Mouse (Mus musculus) common myeloid progenitor, adult 5-6 weeks (primary cell): ENCODE results near the gene Cphx2. TPM values are rescaled to one million over a fixed set of nuclear protein-coding genes. Genes with fewer than 3 reads are reported as not detected.
A peak's percentile ranks its signal among the peaks of the same experiment; 100 is the strongest.
"Not testable (repeated sequence)": the region's sequence is repeated elsewhere in the genome, so short reads cannot be mapped to it uniquely, and the experiment has no call there.

ENCODE experiments used
- ATAC-seq: replicated peaks from 2 replicates; pipeline ENCODE4 v1.8.0; 2016; ENCODE audit warnings: low read depth, mild to moderate bottlenecking, moderate TSS enrichment, inconsistent platforms; ENCODE audit not compliant: poor library complexity, severe bottlenecking
- total RNA-seq: library from RNA; stranded (forward); fragments of 200-1000, 187-1606 nt; gene quantifications from 2 replicates; pipeline ENCODE4 v1.2.3, GENCODE M21; 2017

Gene Cphx2
- total RNA-seq = not detected in 2 replicates

- not testable (repeated sequence) for ATAC-seq
Observed at GRCm38 (mm10) chr14:26081216-26081615, at the start of gene Cphx2. Cphx2 (plus strand) TSS chr14:26081516.

- not testable (repeated sequence) for ATAC-seq
Observed at GRCm38 (mm10) chr14:26034364-26034763, 47.0 kb upstream of the Cphx2 start.

- not testable (repeated sequence) for ATAC-seq
Observed at GRCm38 (mm10) chr14:26035439-26035838, 45.9 kb upstream of the Cphx2 start.

- not testable (repeated sequence) for ATAC-seq
Observed at GRCm38 (mm10) chr14:26042611-26043010, 38.7 kb upstream of the Cphx2 start, which contains the start of gene Gm9780. Gm9780 (minus strand) TSS chr14:26042711.

- ATAC-seq = not testable (repeated sequence)
Observed at GRCm38 (mm10) chr14:26045007-26045406, 36.3 kb upstream of the Cphx2 start.

GRCm38 (mm10) chr14:26047026-26047425 is 34.3 kb upstream of the Cphx2 start:
- peak; percentile 84 for ATAC-seq

- ATAC-seq = not testable (repeated sequence)
Observed at GRCm38 (mm10) chr14:26048767-26049166, 32.5 kb upstream of the Cphx2 start.

GRCm38 (mm10) chr14:26058184-26058583 is 23.1 kb upstream of the Cphx2 start:
- ATAC-seq = not testable (repeated sequence)

- not testable (repeated sequence) for ATAC-seq
Observed at GRCm38 (mm10) chr14:26059362-26059761, 22.0 kb upstream of the Cphx2 start.

- ATAC-seq = peak; percentile 76
Observed at GRCm38 (mm10) chr14:26066574-26067324, 14.6 kb upstream of the Cphx2 start.

GRCm38 (mm10) chr14:26067325-26067633 is 14.0 kb upstream of the Cphx2 start, which contains the start of gene Tmem254c:
Tmem254c (minus strand) TSS chr14:26067355.
- ATAC-seq = peak; percentile 91

- ATAC-seq = not testable (repeated sequence)
Observed at GRCm38 (mm10) chr14:26076620-26077390, 4.5 kb upstream of the Cphx2 start.

- ATAC-seq = not testable (repeated sequence)
Observed at GRCm38 (mm10) chr14:26081997-26082396, 681 bp downstream of the Cphx2 start, which contains the start of gene Cphx3. Cphx3 (plus strand) TSS chr14:26082297.

- ATAC-seq = not testable (repeated sequence)
Observed at GRCm38 (mm10) chr14:26097622-26098021, 16.3 kb downstream of the Cphx2 start.

GRCm38 (mm10) chr14:26118150-26118549 is 36.8 kb downstream of the Cphx2 start, which contains the start of gene Duxbl2:
Duxbl2 (plus strand) TSS chr14:26118349.
- ATAC-seq = peak; percentile 36; the same call in 1 of the 2 replicates

GRCm38 (mm10) chr14:26118550-26119000 is 37.3 kb downstream of the Cphx2 start:
- peak; percentile 47 for ATAC-seq

GRCm38 (mm10) chr14:26119095-26119494 is 37.8 kb downstream of the Cphx2 start:
- ATAC-seq = not testable (repeated sequence)
